Mouse (Mus musculus): ENCODE measurements around the gene Olfr980.
"Not testable (repeated sequence)": the region's sequence is repeated elsewhere in the genome, so short reads cannot be mapped to it uniquely, and the experiment has no call there.

Gene Olfr980

DNA sequence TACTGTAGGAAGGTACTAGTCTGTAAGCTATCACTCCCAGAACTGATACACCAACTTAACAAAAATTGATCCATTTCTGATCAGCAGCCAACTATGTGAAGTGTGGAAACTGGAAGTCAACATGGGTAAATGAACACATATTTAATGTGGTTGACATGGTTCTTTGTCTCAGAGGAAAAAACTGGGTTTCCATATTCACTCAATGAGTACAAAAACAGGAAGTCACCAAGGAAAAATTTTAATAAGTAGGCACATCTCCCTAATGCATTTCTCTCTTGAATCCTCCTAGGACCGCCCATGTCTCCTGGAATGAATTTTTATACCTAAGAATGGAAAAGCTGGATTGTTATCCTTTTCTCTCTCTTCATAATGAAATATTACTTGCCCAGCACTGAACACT is at the start of gene Olfr980:
TSS of gene Olfr980 (minus strand) at position 101 of the 400 bp plus-strand sequence.
- no peak for DNase-seq (ENCODE audit: low read depth, low spot score)

GRCm38 (mm10) chr9:40050138-40050537 is 40.8 kb upstream of the Olfr980 start:
- DNase-seq (ENCODE audit: low read depth, low spot score) = no peak

DNA sequence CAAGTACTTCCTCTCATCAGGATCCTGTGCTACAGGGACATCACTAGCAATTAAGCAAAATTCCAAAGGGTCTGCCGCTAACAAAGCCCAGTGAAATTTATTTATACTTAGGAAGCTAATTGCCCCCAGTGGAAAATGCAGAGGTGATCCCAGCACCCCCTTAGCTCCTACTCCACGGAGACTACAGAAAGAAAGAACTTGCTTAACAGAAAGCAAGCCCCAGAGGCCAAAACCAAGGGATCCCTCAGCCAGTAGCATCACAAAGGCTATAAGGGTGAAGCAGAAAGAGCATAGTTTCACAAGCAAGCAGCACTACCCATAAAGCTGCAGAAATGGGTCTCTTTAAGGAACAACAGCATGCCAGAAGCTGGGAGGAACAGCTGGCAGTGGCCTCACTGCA is 11.8 kb upstream of the Olfr980 start, which contains the start of gene Olfr981:
TSS of gene Olfr981 (plus strand) at position 301 of the 400 bp plus-strand sequence.
- DNase-seq (ENCODE audit: low read depth, low spot score) = no peak

- DNase-seq (ENCODE audit: low read depth, low spot score) = no peak
These were observed 6.0 kb downstream of the Olfr980 start, which contains the start of gene Olfr979 for GRCm38 (mm10) chr9:40003365-40003764. Olfr979 (minus strand) TSS chr9:40003465.

DNA sequence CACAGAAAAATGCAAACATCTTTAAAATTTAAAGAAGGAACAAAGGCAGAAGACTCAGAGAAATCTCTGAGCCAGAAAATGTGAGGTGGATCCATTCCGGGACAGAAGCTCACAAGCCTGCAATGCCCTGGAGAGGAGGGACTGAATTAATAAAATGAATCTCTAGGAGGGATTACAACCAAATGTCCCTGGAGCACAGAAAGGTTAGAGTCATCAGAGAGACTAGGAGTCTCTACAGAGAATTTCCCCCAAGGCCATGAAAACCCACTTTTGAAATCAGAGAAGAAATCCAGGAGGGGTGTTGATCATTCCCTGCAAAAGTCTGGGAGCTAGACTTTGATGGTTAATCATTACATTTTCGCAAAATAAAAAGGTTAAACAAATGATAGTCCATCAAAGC is 17.6 kb downstream of the Olfr980 start, which contains the start of gene Olfr978:
TSS of gene Olfr978 (plus strand) at position 301 of the 400 bp plus-strand sequence.
- DNase-seq (ENCODE audit: low read depth, low spot score) = no peak

DNA sequence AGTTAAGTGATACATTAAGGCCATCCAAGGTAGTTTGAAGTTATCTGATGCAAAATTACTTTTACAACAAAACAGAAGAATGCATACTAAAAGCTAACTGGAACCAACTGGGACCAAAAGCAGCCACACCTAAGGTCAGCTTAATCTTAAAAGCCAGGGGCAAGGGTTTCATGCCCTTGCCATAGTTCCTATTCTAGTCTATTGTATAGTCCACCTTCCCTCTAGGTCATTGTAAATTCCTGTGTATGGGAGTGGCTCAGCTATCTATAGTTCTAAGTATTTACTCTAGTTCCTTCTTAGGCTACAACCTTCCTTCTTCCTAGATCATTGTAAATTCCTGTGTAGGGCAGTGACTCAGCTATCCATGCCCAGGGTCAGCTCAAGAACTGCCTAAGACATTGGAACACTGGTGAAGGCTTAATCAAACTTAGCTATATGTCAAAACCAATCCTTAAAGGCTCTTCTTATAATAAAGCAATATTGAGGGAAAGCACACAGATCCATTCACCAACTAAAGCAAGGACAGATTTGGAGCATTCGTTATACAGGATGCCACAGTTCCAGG is 32.7 kb downstream of the Olfr980 start:
- DNase-seq (ENCODE audit: low read depth, low spot score) = not testable (repeated sequence)

- not testable (repeated sequence) for DNase-seq (ENCODE audit: low read depth, low spot score)
These were observed 48.3 kb downstream of the Olfr980 start, which contains the start of gene Olfr976 for GRCm38 (mm10) chr9:39961033-39961432. Olfr976 (minus strand) TSS chr9:39961133.

Data from CD4-positive helper T cell, adult 2 months (primary cell).